Mouse (Mus musculus) lung, postnatal 0 days (tissue): Measurements from ENCODE around the gene Kmt2b.

Source experiments
- CTCF ChIP-seq: IDR thresholded peaks from 2 replicates; pipeline ENCODE4 v1.5.1; 2016; ENCODE audit warnings: antibody characterized with exemption, mild to moderate bottlenecking
- EP300 ChIP-seq: IDR thresholded peaks from 2 replicates; pipeline ENCODE4 v1.6.1; 2016; ENCODE audit warnings: antibody characterized with exemption, mild to moderate bottlenecking, control low read depth

- TF ChIP-seq CTCF (peak; percentile 5; the same call in 1 of the 2 replicates), EP300 (no peak)
Measured at GRCm38 (mm10) chr7:30563117-30563905, 25.2 kb downstream of the Kmt2b start, which contains the start of the genes U2af1l4, Gm49396 and Psenen.
